Mouse (Mus musculus) thymus, postnatal 25 days (tissue): ENCODE results near the gene Mn1.

Experiments used
- DNase-seq: peaks from one replicate; pipeline ENCODE4 v3.0.0; 2022

Gene Mn1

GRCm38 (mm10) chr5:111416591-111417374, at the start of gene Mn1:
TSS of gene Mn1 (plus strand) at chr5:111417362.
- DNase-seq = peak; percentile 80

- no peak for DNase-seq
Measured at GRCm38 (mm10) chr5:111367937-111368517, 49.1 kb upstream of the Mn1 start.

- no peak for DNase-seq
Measured at GRCm38 (mm10) chr5:111368576-111368975, 48.6 kb upstream of the Mn1 start.

- no peak for DNase-seq
Measured at GRCm38 (mm10) chr5:111375616-111376015, 41.5 kb upstream of the Mn1 start.

- no peak for DNase-seq
Measured at GRCm38 (mm10) chr5:111376276-111377020, 40.7 kb upstream of the Mn1 start.

GRCm38 (mm10) chr5:111378126-111378993, 38.8 kb upstream of the Mn1 start:
- DNase-seq = no peak

- DNase-seq = no peak
Measured at GRCm38 (mm10) chr5:111383335-111383734, 33.8 kb upstream of the Mn1 start.

GRCm38 (mm10) chr5:111390911-111391310, 26.3 kb upstream of the Mn1 start:
- DNase-seq = no peak

- no peak for DNase-seq
Measured at GRCm38 (mm10) chr5:111391485-111391884, 25.7 kb upstream of the Mn1 start.

GRCm38 (mm10) chr5:111393346-111394197, 23.6 kb upstream of the Mn1 start:
- no peak for DNase-seq

GRCm38 (mm10) chr5:111394198-111395053, 22.7 kb upstream of the Mn1 start:
- no peak for DNase-seq

- no peak for DNase-seq
Measured at GRCm38 (mm10) chr5:111395771-111396170, 21.4 kb upstream of the Mn1 start.

GRCm38 (mm10) chr5:111396199-111396598, 21.0 kb upstream of the Mn1 start:
- DNase-seq = no peak

GRCm38 (mm10) chr5:111398471-111398870, 18.7 kb upstream of the Mn1 start:
- no peak for DNase-seq

GRCm38 (mm10) chr5:111399271-111399670, 17.9 kb upstream of the Mn1 start:
- no peak for DNase-seq

- DNase-seq = no peak
Measured at GRCm38 (mm10) chr5:111401879-111402650, 15.1 kb upstream of the Mn1 start.

- DNase-seq = no peak
Measured at GRCm38 (mm10) chr5:111402651-111402996, 14.5 kb upstream of the Mn1 start.

- DNase-seq = no peak
Measured at GRCm38 (mm10) chr5:111404721-111405120, 12.4 kb upstream of the Mn1 start.

GRCm38 (mm10) chr5:111408470-111409105, 8.6 kb upstream of the Mn1 start:
- no peak for DNase-seq
